Mouse (Mus musculus): ENCODE data around the gene Nostrin.

GRCm38 (mm10) chr2:69096821-69097220 lies 38.8 kb upstream of the Nostrin start:
- TF ChIP-seq CTCF (IDR thresholded peaks at IDR 0.05 in 2 of 3, conservative IDR thresholded peaks at IDR 0.05 in 1 of 3; ENCODE audit: control insufficient read depth in 1 of 3, insufficient read depth in 1 of 3, low read depth in 2 of 3, low read length in 3 of 3, poor library complexity in 1 of 3, severe bottlenecking in 1 of 3): no peak
- no peak for TF ChIP-seq TAL1 (IDR thresholded peaks at IDR 0.05; ENCODE audit: low read length)
- no peak for TF ChIP-seq MYC (IDR thresholded peaks at IDR 0.05; ENCODE audit: low read depth, low read length)
- TF ChIP-seq POLR2A (IDR thresholded peaks at IDR 0.05; ENCODE audit: control insufficient read depth in 1 of 2, insufficient read depth in 1 of 2, low read depth in 1 of 2, low read length in 2 of 2, poor library complexity in 1 of 2): no peak
- TF ChIP-seq GATA1 (IDR thresholded peaks at IDR 0.05; ENCODE audit: low read depth, low read length): no peak
- no peak for TF ChIP-seq USF1 (IDR thresholded peaks at IDR 0.05; ENCODE audit: low read depth, low read length)
- no peak for TF ChIP-seq MAZ (IDR thresholded peaks at IDR 0.05; ENCODE audit: low read depth, low read length)
- TF ChIP-seq BHLHE40 (IDR thresholded peaks at IDR 0.05; ENCODE audit: borderline replicate concordance, low read depth, low read length): no peak
- TF ChIP-seq MEF2A (IDR thresholded peaks at IDR 0.05; ENCODE audit: extremely low read depth, insufficient replicate concordance, low read depth, low read length, poor library complexity, severe bottlenecking): no peak
- TF ChIP-seq MXI1 (IDR thresholded peaks at IDR 0.05; ENCODE audit: low read depth, low read length): no peak
- no peak for TF ChIP-seq ZC3H11A (IDR thresholded peaks at IDR 0.05; ENCODE audit: low read depth, low read length)
- no peak for TF ChIP-seq NRF1 (IDR thresholded peaks at IDR 0.05; ENCODE audit: insufficient read depth, low read depth, low read length, poor library complexity, severe bottlenecking)
- TF ChIP-seq CHD2 (IDR thresholded peaks at IDR 0.05; ENCODE audit: low read length): no peak
- no peak for TF ChIP-seq EP300 (IDR thresholded peaks at IDR 0.05; ENCODE audit: low read depth in 1 of 2, low read length in 2 of 2)
